Mouse (Mus musculus) kidney, embryonic 16.5 days (tissue): ENCODE results near the gene Snrpb2. TPM values are rescaled to one million over a fixed set of nuclear protein-coding genes. Genes with fewer than 3 reads are reported as not detected.

Source experiments
- polyA plus RNA-seq: library from polyadenylated mRNA; unstranded; fragments of >200 nt; fragmentation: Nextera tagmentation; extraction: Ambion mirVana; gene quantifications from 2 replicates; pipeline ENCODE4 v1.2.1, GENCODE M21; 2015

The Snrpb2 gene
- polyA plus RNA-seq, 1 experiment from 2014 or later: 64.1 TPM

Other genes starting within 250 kb of the Snrpb2 start
- 18.2 and 20.4 TPM in 2 replicates for gene Kif16b, start 161.5 kb upstream of the Snrpb2 start, polyA plus RNA-seq
- 0.27 TPM in 1 of 2 replicates, not detected in the other for gene Otor, start 15.4 kb downstream of the Snrpb2 start, polyA plus RNA-seq